Mouse (Mus musculus): ENCODE results near the gene Sbk3.
"Not testable (repeated sequence)": the region's sequence is repeated elsewhere in the genome, so short reads cannot be mapped to it uniquely, and the experiment has no call there.

Gene Sbk3

DNA sequence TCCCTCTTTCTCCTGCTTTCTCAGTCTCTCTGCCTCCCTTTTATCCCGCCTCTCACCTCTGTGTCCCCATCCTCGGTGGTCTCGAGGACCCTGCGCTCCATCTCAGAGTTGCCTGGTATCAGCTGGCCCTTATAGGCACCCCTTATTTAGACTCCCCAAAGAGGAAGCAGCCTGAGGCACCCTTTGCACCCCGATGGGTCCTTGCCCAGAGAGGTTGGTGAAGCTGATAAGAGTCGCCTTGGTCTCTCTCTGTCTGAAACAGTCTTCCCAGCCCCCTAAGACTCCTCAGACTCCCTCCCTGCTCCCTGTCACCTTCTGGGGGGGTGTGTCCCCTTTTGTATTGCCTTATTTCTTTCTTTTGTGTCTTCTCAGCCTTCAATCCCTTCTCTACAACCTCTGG is at the start of gene Sbk3:
TSS of gene Sbk3 (minus strand) at position 101 of the 400 bp plus-strand sequence.
- DNase-seq (ENCODE audit: low spot score in 2 of 2), result no peak

GRCm38 (mm10) chr7:5020685-5021084 is 49.7 kb upstream of the Sbk3 start:
- no peak for DNase-seq (ENCODE audit: low spot score in 2 of 2)

DNA sequence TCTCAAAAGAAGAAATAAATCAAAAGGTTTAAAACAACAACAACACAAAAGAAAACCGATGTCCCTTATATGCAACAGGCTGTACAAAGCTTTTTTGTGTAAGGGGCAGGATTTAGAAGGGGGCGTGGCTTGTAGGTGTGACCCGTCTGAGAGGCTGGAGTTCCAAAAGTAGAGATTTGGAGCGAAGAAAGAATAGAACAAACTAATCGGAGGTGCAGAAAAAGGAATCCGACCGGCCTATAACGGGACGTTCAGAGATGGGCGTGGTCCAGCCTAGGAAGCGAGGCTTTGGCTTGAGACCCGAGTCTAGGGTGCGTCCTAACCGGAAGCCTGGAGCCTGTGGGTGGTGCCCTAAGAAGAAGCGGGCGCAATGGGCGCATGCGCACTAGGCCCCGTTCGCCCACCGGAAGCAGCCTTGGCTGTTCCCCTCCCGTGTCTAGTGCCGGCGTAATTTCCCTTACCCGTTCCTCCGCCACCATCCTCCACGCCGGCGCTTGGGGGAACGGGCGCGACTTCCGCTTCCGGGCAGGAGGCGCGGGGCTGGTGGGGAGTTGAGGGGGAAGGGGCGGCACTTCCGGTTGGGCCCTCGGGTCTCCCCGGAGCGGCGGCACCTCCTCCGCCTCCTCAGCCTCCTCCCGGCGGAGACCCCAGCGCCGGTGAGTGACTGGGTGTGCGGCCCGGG is 49.2 kb upstream of the Sbk3 start, which contains the start of the genes Zfp865 and Ccdc106:
TSS of gene Zfp865 (plus strand) at position 377 of the 682 bp plus-strand sequence.
TSS of gene Ccdc106 (plus strand) at position 554 of the 682 bp plus-strand sequence.
- DNase-seq (ENCODE audit: low spot score in 2 of 2), result peak; percentile 99

DNA sequence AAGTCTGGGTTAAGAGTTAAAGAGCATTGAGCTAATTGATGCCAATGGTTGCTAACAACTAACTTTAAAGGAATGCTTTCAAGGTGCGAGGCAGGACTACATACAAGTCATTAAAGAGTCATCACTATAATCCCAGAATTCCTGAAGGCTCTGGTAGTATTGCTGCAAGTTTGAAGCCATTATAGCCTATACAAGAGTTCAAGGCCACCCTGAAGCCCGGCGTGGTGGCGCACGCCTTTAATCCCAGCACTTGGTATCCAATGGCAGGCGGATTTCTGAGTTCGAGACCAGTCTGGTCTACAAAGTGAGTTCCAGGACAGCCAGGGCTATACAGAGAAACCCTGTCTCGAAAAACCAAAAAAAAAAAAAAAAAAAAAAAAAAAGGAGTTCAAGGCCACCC is 48.6 kb upstream of the Sbk3 start:
- not testable (repeated sequence) for DNase-seq (ENCODE audit: low spot score in 2 of 2)

- no peak for DNase-seq (ENCODE audit: low spot score in 2 of 2)
Observed at GRCm38 (mm10) chr7:5017931-5018330, 47.0 kb upstream of the Sbk3 start.

GRCm38 (mm10) chr7:5017352-5017751 is 46.4 kb upstream of the Sbk3 start:
- no peak for DNase-seq (ENCODE audit: low spot score in 2 of 2)

GRCm38 (mm10) chr7:5016920-5017319 is 46.0 kb upstream of the Sbk3 start:
- DNase-seq (ENCODE audit: low spot score in 2 of 2), result no peak

- DNase-seq (ENCODE audit: low spot score in 2 of 2), result no peak
Observed at GRCm38 (mm10) chr7:5016057-5016456, 45.1 kb upstream of the Sbk3 start.

DNA sequence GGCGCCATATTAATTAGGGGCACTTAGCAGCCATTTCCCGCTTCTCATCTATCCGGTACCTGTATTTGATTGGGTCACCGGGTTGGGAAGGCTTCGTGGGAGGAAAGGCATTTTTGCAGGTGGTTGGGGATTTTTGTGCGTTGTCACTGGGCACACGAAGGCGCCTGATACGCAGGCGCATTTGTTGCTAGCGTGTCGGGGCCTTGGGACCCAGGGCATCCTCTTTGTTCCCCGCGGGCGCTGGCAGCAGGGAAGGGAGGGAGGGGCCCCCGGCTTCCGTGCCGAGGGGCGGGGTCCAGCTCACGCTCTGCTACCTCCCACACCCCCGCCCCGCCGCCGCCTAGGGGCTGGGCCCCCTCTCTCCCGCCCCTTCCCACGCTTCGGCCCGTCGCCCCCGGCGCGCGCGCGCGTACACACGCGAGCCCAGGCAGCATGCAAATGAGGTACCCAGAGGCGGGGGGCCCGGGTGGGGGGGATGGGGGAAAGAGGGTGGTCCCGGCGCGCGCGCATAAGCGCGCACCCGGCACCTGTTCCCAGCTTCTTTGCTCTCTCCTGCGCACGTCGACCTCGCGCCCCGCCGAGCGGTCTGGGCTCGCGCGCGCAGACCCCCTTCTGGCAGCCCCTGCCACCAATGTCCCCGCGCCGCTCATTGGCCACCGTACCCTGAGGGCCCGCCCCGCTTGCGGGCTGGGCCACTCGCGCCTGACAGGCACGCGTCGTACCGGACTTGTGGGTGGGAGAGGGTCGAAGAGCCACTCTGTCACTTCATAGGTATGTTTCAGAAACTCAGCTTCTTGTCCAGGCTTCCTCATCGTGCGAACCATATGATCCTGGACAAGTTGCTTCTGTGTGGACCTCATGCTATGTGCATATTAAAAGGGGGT is 44.4 kb upstream of the Sbk3 start, which contains the start of gene Gm44973:
TSS of gene Gm44973 (plus strand) at position 379 of the 884 bp plus-strand sequence.
- peak; percentile 79 to 82 for DNase-seq (ENCODE audit: low spot score in 2 of 2)

- DNase-seq (ENCODE audit: low spot score in 2 of 2), result peak; percentile 91 to 97
Observed at GRCm38 (mm10) chr7:5014251-5015117, 43.5 kb upstream of the Sbk3 start, which contains the start of the genes Zfp524 and Fiz1. Gene Zfp524 (plus strand): TSS chr7:5014415. Gene Fiz1 (minus strand): TSS chr7:5014697.

- no peak for DNase-seq (ENCODE audit: low spot score in 2 of 2)
Observed at GRCm38 (mm10) chr7:5012681-5013513, 41.9 kb upstream of the Sbk3 start.

DNA sequence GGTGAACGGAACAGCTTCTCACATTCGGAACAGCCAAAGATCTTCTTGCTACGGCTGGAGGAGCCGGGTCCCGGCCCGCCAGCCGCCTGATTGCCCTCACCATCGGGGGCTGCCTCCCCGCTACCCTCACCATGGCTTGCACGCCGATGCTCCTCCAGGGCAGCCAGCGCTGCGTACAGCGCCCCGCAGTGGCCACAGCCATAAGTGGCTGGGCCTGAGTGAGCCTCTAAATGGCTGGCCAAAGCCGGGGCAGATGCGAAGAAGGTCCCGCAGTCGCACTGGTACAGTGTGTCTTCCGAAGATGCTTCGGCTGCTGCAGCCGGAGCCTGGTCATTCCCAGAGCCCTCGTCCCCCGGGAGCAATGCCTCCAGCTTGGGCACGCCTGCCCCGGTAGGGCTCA is 37.3 kb upstream of the Sbk3 start:
- DNase-seq (ENCODE audit: low spot score in 2 of 2), result no peak

- not testable (repeated sequence) for DNase-seq (ENCODE audit: low spot score in 2 of 2)
Observed at GRCm38 (mm10) chr7:5002876-5003275, 31.9 kb upstream of the Sbk3 start.

- no peak for DNase-seq (ENCODE audit: low spot score in 2 of 2)
Observed at GRCm38 (mm10) chr7:4999876-5000275, 28.9 kb upstream of the Sbk3 start.

DNA sequence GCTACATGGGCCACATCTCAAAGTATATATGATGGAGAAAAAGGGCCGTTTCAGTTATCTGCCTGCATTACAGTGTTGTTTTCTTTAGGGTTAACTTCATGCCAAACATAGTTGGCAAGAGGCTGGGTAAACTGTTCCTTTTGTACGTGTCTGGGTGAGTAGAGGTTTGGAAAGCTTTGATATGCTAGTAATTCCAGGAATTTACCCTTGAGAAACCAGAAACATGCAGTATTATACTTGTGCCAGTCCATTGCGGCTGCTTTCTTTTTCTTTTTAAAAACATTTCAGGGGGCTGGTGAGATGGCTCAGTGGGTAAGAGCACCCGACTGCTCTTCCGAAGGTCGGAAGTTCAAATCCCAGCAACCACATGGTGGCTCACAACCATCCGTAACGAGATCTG is 26.0 kb upstream of the Sbk3 start:
- DNase-seq (ENCODE audit: low spot score in 2 of 2), result no peak

GRCm38 (mm10) chr7:4996003-4996895 is 25.3 kb upstream of the Sbk3 start, which contains the start of gene Zfp579:
Gene Zfp579 (minus strand): TSS chr7:4996158.
- DNase-seq (ENCODE audit: low spot score in 2 of 2), result peak; percentile 83 to 89

DNA sequence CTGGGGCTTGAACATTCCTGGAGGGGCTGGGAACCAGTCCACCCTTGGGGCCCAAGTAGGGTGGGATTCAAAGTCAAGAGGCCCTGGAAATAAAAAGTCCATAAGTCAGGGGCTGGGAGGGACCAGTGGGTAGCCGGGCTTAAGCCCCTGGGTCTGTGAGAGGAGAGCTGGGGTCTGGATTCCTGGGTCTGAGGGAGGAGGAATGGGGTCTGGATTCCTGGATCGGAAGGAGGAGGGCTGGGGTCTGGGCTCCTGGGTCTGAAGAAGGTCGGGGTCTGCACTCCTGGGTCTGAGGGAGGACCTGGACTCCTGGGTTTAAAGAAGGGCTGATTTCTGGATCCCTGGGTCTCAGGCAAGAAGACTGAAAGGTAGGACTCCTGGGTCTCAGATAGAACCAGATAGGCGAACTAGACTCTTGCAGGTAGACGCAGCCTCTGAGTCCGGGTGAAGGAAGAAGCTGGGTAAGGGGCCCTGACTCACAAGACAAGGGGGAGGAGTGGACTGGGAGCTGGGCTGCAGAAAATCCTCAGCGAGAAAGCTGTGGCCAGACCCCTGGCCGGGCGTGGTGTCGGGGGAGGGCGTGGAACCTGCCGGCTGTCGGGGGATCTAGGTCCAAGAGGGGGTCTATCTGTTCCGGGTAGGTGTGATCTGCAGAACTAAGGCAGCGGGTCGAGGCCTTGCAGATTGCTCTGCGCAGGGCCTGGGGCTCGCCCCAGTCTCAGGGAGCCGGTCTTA is 24.5 kb upstream of the Sbk3 start:
- DNase-seq (ENCODE audit: low spot score in 2 of 2), result no peak

- no peak for DNase-seq (ENCODE audit: low spot score in 2 of 2)
Observed at GRCm38 (mm10) chr7:4993999-4994788, 23.2 kb upstream of the Sbk3 start.

Measured in frontal cortex, postnatal 25 days (tissue).